Mouse (Mus musculus) forebrain, embryonic 11.5 days (tissue): Measurements from ENCODE around the gene Sf3b6. TPM values are rescaled to one million over a fixed set of nuclear protein-coding genes. Genes with fewer than 3 reads are reported as not detected.

Experiments
- ATAC-seq: fragments of 200-750 bp; cut with Nextera tagmentation; replicated peaks from 2 replicates; pipeline ENCODE4 v1.8.0; 2017; ENCODE audit warnings: moderate TSS enrichment; ENCODE audit not compliant: low FRiP score
- DNase-seq: peaks from one replicate; pipeline ENCODE4 v3.0.0-alpha.2; 2017; ENCODE audit warnings: low spot score
- H3K27ac ChIP-seq: fragments of 300-500 bp; sonication (generic); 2 replicates; pipeline ENCODE4 v1.5.1; 2014; ENCODE audit warnings: low read depth, low read length
- H3K27me3 ChIP-seq: fragments of 300-500 bp; sonication (generic); 2 replicates; pipeline ENCODE4 v1.6.1; 2014; ENCODE audit warnings: mild to moderate bottlenecking, low read length, mixed read lengths; ENCODE audit not compliant: control insufficient read depth, insufficient read depth
- H3K36me3 ChIP-seq: fragments of 300-500 bp; sonication (generic); 2 replicates; pipeline ENCODE4 v1.6.1; 2014; ENCODE audit warnings: mild to moderate bottlenecking, low read length, moderate library complexity, mixed read lengths; ENCODE audit not compliant: control insufficient read depth, insufficient read depth
- H3K4me1 ChIP-seq: fragments of 300-500 bp; sonication (generic); replicated peaks from 2 replicates; pipeline ENCODE4 v1.6.1; 2014; ENCODE audit warnings: low read length, mixed read lengths; ENCODE audit not compliant: control insufficient read depth, insufficient read depth
- H3K4me2 ChIP-seq: fragments of 300-500 bp; sonication (generic); 2 replicates; pipeline ENCODE4 v1.6.1; 2014; ENCODE audit warnings: low read depth, mild to moderate bottlenecking, low read length, moderate library complexity, mixed read lengths; ENCODE audit not compliant: severe bottlenecking
- H3K4me3 ChIP-seq: fragments of 300-500 bp; sonication (generic); 2 replicates; pipeline ENCODE4 v1.5.1; 2014; ENCODE audit warnings: low read depth, low read length
- H3K9ac ChIP-seq: fragments of 300-500 bp; sonication (generic); 2 replicates; pipeline ENCODE4 v1.6.1; 2014; ENCODE audit warnings: low read length
- H3K9me3 ChIP-seq: fragments of 300-500 bp; sonication (generic); 2 replicates; pipeline ENCODE4 v1.6.1; 2016; ENCODE audit warnings: low read length, mixed read lengths; ENCODE audit not compliant: control insufficient read depth
- WGBS: fragments of 180-500 bp; shearing (Covaris S2); extraction: QIAGEN DNeasy Blood & Tissue Kit; methylation state at CpG from one replicate; pipeline ENCODE4 v1.1.7; 2014; 5-methylcytosine and 5-hydroxymethylcytosine counted together
- polyA plus RNA-seq: library from polyadenylated mRNA; unstranded; fragments of >200 nt; fragmentation: Nextera tagmentation; extraction: Ambion mirVana; gene quantifications from 2 replicates; pipeline ENCODE4 v1.2.1, GENCODE M21; 2014

Gene Sf3b6
- 330 and 365 TPM in 2 replicates for polyA plus RNA-seq

DNA sequence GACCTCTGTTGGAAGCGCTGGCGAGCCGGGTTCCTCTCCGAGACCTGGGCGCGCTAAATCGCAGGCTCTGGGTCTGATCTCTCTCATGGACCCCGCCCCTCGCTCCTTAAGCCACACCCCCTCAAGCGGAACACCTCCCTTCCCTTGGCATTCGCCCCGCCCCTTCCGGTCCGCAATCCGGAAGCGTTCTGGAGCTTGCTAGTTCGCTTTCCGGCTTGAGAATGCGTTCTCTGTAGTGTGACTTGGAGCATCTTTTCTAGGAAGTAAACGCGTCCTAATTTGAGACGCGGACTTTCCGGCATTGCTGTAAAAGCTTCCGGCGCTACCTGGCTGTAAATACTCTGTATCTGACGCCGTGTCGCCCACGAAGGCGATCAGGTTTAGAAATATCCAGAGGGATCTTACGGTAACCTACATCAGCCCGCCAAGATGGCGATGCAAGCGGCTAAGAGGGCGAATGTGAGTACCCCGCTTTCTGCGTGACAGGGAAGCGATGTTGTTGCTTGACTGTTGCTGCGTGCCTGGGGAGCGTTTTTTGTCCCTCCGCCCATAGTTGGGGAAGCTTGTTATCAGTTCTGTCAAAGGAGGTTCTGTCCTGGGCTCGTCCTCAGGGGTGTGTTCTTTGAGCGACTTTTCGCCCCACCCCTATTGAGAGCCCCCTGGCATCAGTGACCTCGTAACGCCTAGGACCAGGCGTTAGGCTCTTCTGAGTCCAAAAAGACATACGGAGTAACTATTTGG lies at the start of gene Sf3b6:
Gene Sf3b6, plus strand, starts transcription at position 184 of the 741 bp plus-strand sequence.
- Histone ChIP-seq H3K4me3 (peak within 1 kb of the TSS; percentile 81), H3K9me3 (no peaks in the 10 kb centered on the region), H3K36me3 (no peaks in the 10 kb centered on the region), H3K27ac (peak within 1 kb of the TSS; percentile 67; the same call in 1 of the 2 replicates), H3K9ac (peak within 1 kb of the TSS; percentile 68), H3K4me2 (peak within 1 kb of the TSS; percentile 81), H3K4me1 (peaks cover 2% of the 10 kb centered on the region; the same call in 1 of the 2 replicates), H3K27me3 (no peaks in the 10 kb centered on the region)
- peak; percentile 99 for ATAC-seq
- WGBS: under 1% methylated on average over 43 of the region's 49 CpGs
- peak; percentile 98 for DNase-seq

- H3K27ac ChIP-seq: peak within 1 kb of the TSS; percentile 79
Observed at GRCm38 (mm10) chr12:4768492-4769332, 48.6 kb upstream of the Sf3b6 start, which contains the start of the genes Pfn4 and Fam228b. Pfn4 (plus strand) TSS chr12:4769022. Fam228b (minus strand) TSS chr12:4769267.

DNA sequence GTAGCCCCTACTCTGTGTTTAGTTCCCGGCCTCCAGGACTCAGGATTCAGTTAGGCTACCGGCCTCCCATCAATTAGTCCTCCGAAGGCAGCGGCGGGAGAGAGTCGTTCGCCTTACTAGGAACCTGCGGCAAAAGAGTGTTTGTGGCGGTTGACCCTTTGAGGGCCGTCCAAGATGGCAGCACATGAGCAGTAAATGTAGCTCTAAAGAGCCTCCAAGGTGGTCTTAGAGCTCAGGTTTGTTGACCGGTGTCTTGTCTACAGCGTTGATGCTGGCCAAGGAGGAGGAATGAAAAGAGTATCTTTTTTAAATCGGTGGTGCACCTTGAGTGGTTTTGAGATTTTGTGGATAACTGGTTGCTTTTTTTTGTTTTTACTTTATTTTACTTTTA lies 48.0 kb upstream of the Sf3b6 start:
- no peak for DNase-seq
- Histone ChIP-seq H3K9ac (peak overlapping the region; percentile 72), H3K27ac (peak overlapping the region; percentile 79; the same call in 1 of the 2 replicates), H3K9me3 (no peaks in the 10 kb centered on the region), H3K4me3 (peak overlapping the region; percentile 46), H3K4me1 (no peaks in the 10 kb centered on the region), H3K4me2 (peak overlapping the region; percentile 51), H3K36me3 (no peaks in the 10 kb centered on the region), H3K27me3 (no peaks in the 10 kb centered on the region)
- WGBS: 19% methylated on average over 13 of the region's 13 CpGs
- ATAC-seq: peak; percentile 62; the same call in 1 of the 2 replicates

More at GRCm38 (mm10) chr12:4768492-4769332, 48.6 kb upstream of the Sf3b6 start, which contains the start of the genes Pfn4 and Fam228b:
- ATAC-seq: peak; percentile 99
- WGBS: 4% methylated on average over 61 of the region's 61 CpGs
- Histone ChIP-seq H3K27me3 (no peaks in the 10 kb centered on the region), H3K4me2 (peak within 1 kb of the TSS; percentile 51), H3K4me1 (no peaks in the 10 kb centered on the region), H3K9ac (peak within 1 kb of the TSS; percentile 72), H3K4me3 (peak within 1 kb of the TSS; percentile 46), H3K9me3 (no peaks in the 10 kb centered on the region), H3K36me3 (no peaks in the 10 kb centered on the region)
- DNase-seq: peak; percentile 96

DNA sequence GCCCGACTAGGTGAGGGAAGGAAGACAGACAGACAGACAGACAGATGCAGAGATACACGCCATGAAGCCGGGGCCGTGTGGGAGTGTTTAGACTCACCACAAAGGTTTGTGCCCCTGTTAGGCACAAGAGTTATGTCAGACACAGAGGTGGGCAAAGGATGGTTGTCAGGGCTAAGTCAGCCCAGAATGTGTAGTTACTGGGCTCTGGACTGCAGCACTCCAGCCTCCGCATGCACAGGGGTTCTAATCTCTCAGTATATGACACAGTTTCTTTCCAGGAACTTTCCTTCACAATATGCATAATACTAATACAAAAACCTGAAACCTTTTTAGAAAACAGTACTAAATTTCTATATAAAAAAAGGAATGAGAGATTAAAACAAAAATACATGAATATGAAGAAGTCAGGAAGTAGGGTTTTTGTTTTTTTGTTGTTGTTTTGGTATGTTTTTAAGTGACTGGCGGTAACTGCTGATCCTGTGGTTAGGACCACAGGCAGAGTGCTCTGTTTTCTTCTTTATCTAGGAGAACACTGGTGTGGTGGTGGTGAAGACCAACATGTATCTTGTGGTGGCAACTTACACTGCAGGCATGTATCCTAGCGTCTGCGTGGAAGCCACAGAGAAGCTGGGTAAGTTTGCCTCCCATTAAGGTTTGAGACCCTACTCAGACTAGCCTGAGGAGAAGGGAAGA lies 42.3 kb upstream of the Sf3b6 start:
- DNase-seq (no peak), ATAC-seq (no peak)
- Histone ChIP-seq H3K9me3 (no peaks in the 10 kb centered on the region), H3K27me3 (no peaks in the 10 kb centered on the region), H3K36me3 (no peaks in the 10 kb centered on the region), H3K27ac (no peak overlapping the region), H3K4me2 (no peak overlapping the region), H3K4me1 (no peaks in the 10 kb centered on the region), H3K9ac (no peak overlapping the region), H3K4me3 (no peak overlapping the region)
- WGBS: 94% methylated on average over 8 of the region's 8 CpGs

DNA sequence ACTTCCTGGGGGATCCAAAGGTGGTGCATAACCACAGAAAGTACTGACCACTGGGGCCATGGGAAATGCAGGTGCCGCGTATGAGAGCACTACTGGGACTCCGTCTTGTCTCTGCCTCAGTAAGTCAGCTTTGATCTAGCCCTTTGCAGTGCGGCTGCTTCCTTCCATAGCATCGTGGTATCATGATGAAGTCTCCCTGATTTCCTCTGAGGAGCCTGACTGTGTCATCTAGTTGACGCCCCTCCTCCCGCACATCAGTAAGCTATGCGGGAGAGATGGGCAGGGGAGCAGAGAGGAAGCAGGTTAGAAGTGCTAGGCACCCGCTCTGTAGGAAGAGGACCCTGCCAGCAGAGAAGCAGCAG lies 41.8 kb upstream of the Sf3b6 start:
- H3K9ac ChIP-seq: no peak overlapping the region
- H3K9me3 ChIP-seq: no peaks in the 10 kb centered on the region
- no peak overlapping the region for H3K27ac ChIP-seq
- no peaks in the 10 kb centered on the region for H3K36me3 ChIP-seq
- no peak overlapping the region for H3K4me2 ChIP-seq
- 82% methylated on average over 9 of the region's 9 CpGs for WGBS
- no peak overlapping the region for H3K4me3 ChIP-seq
- ATAC-seq (no peak), DNase-seq (no peak)
- H3K4me1 ChIP-seq: no peaks in the 10 kb centered on the region
- no peaks in the 10 kb centered on the region for H3K27me3 ChIP-seq

DNA sequence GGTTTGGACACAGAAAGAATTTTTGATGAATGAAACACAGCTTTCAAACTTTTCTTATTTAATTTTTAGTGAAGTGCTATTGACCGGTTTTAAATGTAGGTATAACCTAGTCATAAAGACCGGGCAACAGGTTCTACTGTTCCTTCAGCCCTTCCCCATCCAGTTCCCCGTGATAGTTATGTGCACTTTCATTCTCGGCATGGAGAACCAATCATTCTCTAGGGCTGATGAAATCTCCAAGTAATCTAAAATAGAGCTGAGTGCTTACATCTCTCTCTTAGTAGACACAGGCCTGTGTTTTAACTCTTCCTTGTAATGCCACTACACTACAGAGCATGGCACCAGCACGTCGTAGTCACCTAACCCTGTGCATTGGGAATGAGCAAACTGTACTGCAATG lies 39.6 kb upstream of the Sf3b6 start:
- no peak overlapping the region for H3K4me2 ChIP-seq
- H3K27me3 ChIP-seq: no peaks in the 10 kb centered on the region
- H3K4me1 ChIP-seq: no peaks in the 10 kb centered on the region
- DNase-seq (no peak), ATAC-seq (no peak)
- H3K36me3 ChIP-seq: no peaks in the 10 kb centered on the region
- H3K27ac ChIP-seq: no peak overlapping the region
- H3K9me3 ChIP-seq: no peaks in the 10 kb centered on the region
- WGBS: 88% methylated on average over 6 of the region's 6 CpGs
- H3K4me3 ChIP-seq: no peak overlapping the region
- H3K9ac ChIP-seq: no peak overlapping the region

DNA sequence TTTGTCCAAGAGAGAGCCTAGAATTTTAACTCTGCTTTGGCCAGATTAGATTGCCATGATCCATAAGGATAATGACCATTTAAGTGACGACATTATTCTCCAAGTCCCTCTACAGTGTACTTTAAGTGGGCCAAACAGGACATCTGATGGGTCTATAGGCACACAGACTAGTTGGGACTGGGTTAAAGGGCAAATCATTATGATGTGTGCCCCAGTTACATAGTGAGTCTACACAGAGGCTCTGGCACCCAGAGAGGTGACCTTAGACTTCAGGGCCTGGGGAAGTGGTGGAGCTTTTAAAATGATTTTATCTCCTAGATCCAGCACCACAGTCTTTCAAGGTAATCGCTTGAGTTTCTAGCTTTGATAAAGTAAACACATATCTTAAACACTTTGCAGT lies 37.1 kb upstream of the Sf3b6 start:
- WGBS: 60% methylated on average over 2 of the region's 2 CpGs
- H3K4me2 ChIP-seq: no peak overlapping the region
- DNase-seq: no peak
- no peak overlapping the region for H3K9ac ChIP-seq
- H3K36me3 ChIP-seq: no peaks in the 10 kb centered on the region
- no peak for ATAC-seq
- no peak overlapping the region for H3K4me3 ChIP-seq
- no peaks in the 10 kb centered on the region for H3K4me1 ChIP-seq
- H3K9me3 ChIP-seq: no peaks in the 10 kb centered on the region
- H3K27me3 ChIP-seq: no peaks in the 10 kb centered on the region
- H3K27ac ChIP-seq: no peak overlapping the region

- Histone ChIP-seq H3K4me2 (no peak overlapping the region), H3K9ac (no peak overlapping the region), H3K27ac (no peak overlapping the region), H3K4me1 (no peaks in the 10 kb centered on the region), H3K27me3 (no peaks in the 10 kb centered on the region), H3K36me3 (no peaks in the 10 kb centered on the region), H3K4me3 (no peak overlapping the region), H3K9me3 (no peaks in the 10 kb centered on the region)
- no peak for DNase-seq
- WGBS: 92% methylated on average over 1 of the region's 1 CpGs
- no peak for ATAC-seq
Observed at GRCm38 (mm10) chr12:4781270-4781669, 36.1 kb upstream of the Sf3b6 start.
